Mouse (Mus musculus) small intestine, adult 2 months (tissue): ENCODE measurements at regions not wholly inside any gene's neighbourhood (a gene's known extent, or its start where the extent isn't known, plus 50 kb on each side); places are given as distances from the start of the nearest gene placed in this dataset.
A peak's percentile ranks its signal among the peaks of the same experiment; 100 is the strongest.

ENCODE experiments used
- H3K27ac ChIP-seq: fragments of 200-500 bp; 2 replicates; pipeline ENCODE4 v1.5.1; 2012; ENCODE audit warnings: low read depth, low read length, control low read depth, inconsistent platforms; ENCODE audit not compliant: insufficient read depth
- H3K27me3 ChIP-seq: fragments of 200-500 bp; 2 replicates; pipeline ENCODE4 v1.6.1; 2012; ENCODE audit warnings: mild to moderate bottlenecking, moderate library complexity, low read length, inconsistent platforms; ENCODE audit not compliant: control insufficient read depth, insufficient read depth
- H3K36me3 ChIP-seq: fragments of 200-500 bp; 2 replicates; pipeline ENCODE4 v1.6.1; 2012; ENCODE audit warnings: mild to moderate bottlenecking, low read length, control low read depth, inconsistent platforms; ENCODE audit not compliant: control insufficient read depth, insufficient read depth
- H3K4me1 ChIP-seq: fragments of 200-500 bp; 2 replicates; pipeline ENCODE4 v1.6.1; 2012; ENCODE audit warnings: low read length, inconsistent platforms, mixed read lengths; ENCODE audit not compliant: control insufficient read depth, insufficient read depth, insufficient read length
- H3K4me3 ChIP-seq: fragments of 200-500 bp; 2 replicates; pipeline ENCODE4 v1.5.1; 2012; ENCODE audit warnings: low read depth, mild to moderate bottlenecking, control low read depth, inconsistent platforms, low read length, moderate library complexity
- CTCF ChIP-seq: fragments of 200-500 bp; IDR thresholded peaks from 2 replicates; pipeline ENCODE4 v1.5.1; 2012; ENCODE audit warnings: low read depth, mild to moderate bottlenecking, control low read depth, inconsistent platforms, low read length, moderate library complexity, mixed read lengths; ENCODE audit not compliant: insufficient replicate concordance, insufficient read length; ENCODE audit errors: extremely low read depth
- POLR2A ChIP-seq: fragments of 200-500 bp; IDR thresholded peaks from 2 replicates; pipeline ENCODE4 v1.6.1; 2012; ENCODE audit warnings: low read depth, mild to moderate bottlenecking, control low read depth, inconsistent platforms, low read length, moderate library complexity
- WGBS: fragments of 180-500 bp; shearing (Covaris S2); methylation state at CpG from one replicate; pipeline ENCODE4 v1.1.7; 2018; 5-methylcytosine and 5-hydroxymethylcytosine counted together

- no peak for TF ChIP-seq POLR2A
- TF ChIP-seq CTCF: no peak
- Histone ChIP-seq H3K27ac (no peak overlapping the region), H3K4me1 (peaks cover 4% of the 10 kb centered on the region; the same call in 1 of the 2 replicates), H3K36me3 (no peaks in the 10 kb centered on the region), H3K4me3 (peak overlapping the region; percentile 3; the same call in 1 of the 2 replicates), H3K27me3 (no peaks in the 10 kb centered on the region)
- WGBS: 18% methylated on average over 10 of the region's 10 CpGs
These were observed 70.9 kb upstream of the Mark1 start for GRCm38 (mm10) chr1:185070062-185070852.

- no peaks in the 10 kb centered on the region for H3K27me3 ChIP-seq
- H3K4me1 ChIP-seq: peaks cover 4% of the 10 kb centered on the region; the same call in 1 of the 2 replicates
- no peak overlapping the region for H3K4me3 ChIP-seq
- no peak overlapping the region for H3K27ac ChIP-seq
- TF ChIP-seq POLR2A: no peak
- no peak for TF ChIP-seq CTCF
- H3K36me3 ChIP-seq: no peaks in the 10 kb centered on the region
- 79% methylated on average over 6 of the region's 6 CpGs for WGBS
These were observed 68.8 kb upstream of the Mark1 start for GRCm38 (mm10) chr1:185068136-185068535.

GRCm38 (mm10) chr1:185067661-185068060 is 68.3 kb upstream of the Mark1 start:
- TF ChIP-seq POLR2A: no peak
- Histone ChIP-seq H3K4me3 (no peak overlapping the region), H3K27me3 (no peaks in the 10 kb centered on the region), H3K36me3 (no peaks in the 10 kb centered on the region), H3K27ac (no peak overlapping the region), H3K4me1 (peaks cover 4% of the 10 kb centered on the region; the same call in 1 of the 2 replicates)
- WGBS: 66% methylated on average over 5 of the region's 5 CpGs

- 63% methylated on average over 3 of the region's 3 CpGs for WGBS
These were observed 65.7 kb upstream of the Mark1 start for GRCm38 (mm10) chr1:185065056-185065455.

GRCm38 (mm10) chr1:185062103-185062502 is 62.7 kb upstream of the Mark1 start:
- H3K27ac ChIP-seq: no peak overlapping the region
- H3K4me3 ChIP-seq: no peak overlapping the region
- no peak for TF ChIP-seq POLR2A
- TF ChIP-seq CTCF: no peak
- WGBS: 54% methylated on average over 11 of the region's 11 CpGs
- no peaks in the 10 kb centered on the region for H3K27me3 ChIP-seq
- no peaks in the 10 kb centered on the region for H3K4me1 ChIP-seq
- H3K36me3 ChIP-seq: no peaks in the 10 kb centered on the region

More at GRCm38 (mm10) chr1:185065056-185065455, 65.7 kb upstream of the Mark1 start:
- no peaks in the 10 kb centered on the region for H3K27me3 ChIP-seq
- TF ChIP-seq CTCF (no peak), POLR2A (no peak)
- H3K36me3 ChIP-seq: no peaks in the 10 kb centered on the region
- H3K4me1 ChIP-seq: no peaks in the 10 kb centered on the region
- no peak overlapping the region for H3K4me3 ChIP-seq
- H3K27ac ChIP-seq: no peak overlapping the region

- TF ChIP-seq POLR2A (no peak), CTCF (no peak)
- Histone ChIP-seq H3K27me3 (no peaks in the 10 kb centered on the region), H3K4me1 (no peaks in the 10 kb centered on the region), H3K27ac (no peak overlapping the region), H3K4me3 (no peak overlapping the region), H3K36me3 (no peaks in the 10 kb centered on the region)
- 69% methylated on average over 15 of the region's 15 CpGs for WGBS
These were observed 58.1 kb upstream of the Mark1 start for GRCm38 (mm10) chr1:185057443-185057842.

- WGBS: 74% methylated on average over 6 of the region's 6 CpGs
- Histone ChIP-seq H3K4me3 (no peak overlapping the region), H3K27ac (no peak overlapping the region), H3K27me3 (no peaks in the 10 kb centered on the region), H3K36me3 (no peaks in the 10 kb centered on the region), H3K4me1 (no peaks in the 10 kb centered on the region)
- TF ChIP-seq POLR2A: no peak
- TF ChIP-seq CTCF: no peak
These were observed 53.3 kb upstream of the Mark1 start for GRCm38 (mm10) chr1:185052700-185053099.

- Histone ChIP-seq H3K4me1 (no peaks in the 10 kb centered on the region; the same call in 1 of the 2 replicates), H3K27ac (no peak overlapping the region), H3K27me3 (no peaks in the 10 kb centered on the region), H3K4me3 (no peak overlapping the region), H3K36me3 (no peaks in the 10 kb centered on the region)
- no peak for TF ChIP-seq POLR2A
- no peak for TF ChIP-seq CTCF
- 59% methylated on average over 2 of the region's 2 CpGs for WGBS
These were observed 50.6 kb upstream of the Mark1 start for GRCm38 (mm10) chr1:185049980-185050379.
